8 mouse cellular contexts compared by ENCODE assay signal in the genomic region with DNA sequence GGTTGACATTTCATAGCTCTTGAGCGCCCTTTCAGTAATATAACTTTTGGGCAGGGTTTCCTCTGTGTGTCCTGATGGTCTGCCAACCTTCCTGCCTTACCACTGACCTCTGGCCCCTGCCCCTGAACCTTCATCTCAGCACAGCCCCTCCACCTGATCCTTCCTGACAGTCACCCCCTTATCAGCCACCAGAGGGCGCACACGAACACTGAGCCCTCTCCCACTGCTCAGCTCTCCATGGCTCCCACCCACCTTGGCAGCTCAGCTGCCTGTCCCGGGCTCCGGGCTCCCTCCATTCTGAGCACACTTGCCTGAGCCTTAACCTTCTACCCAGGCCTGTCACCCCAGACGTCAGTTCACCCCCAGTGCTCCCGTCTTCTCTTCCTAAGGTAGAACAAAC. TPM values are rescaled to one million over a fixed set of nuclear protein-coding genes. Genes with fewer than 3 reads are reported as not detected.
DNase-seq lines count a peak whose midpoint lies in the region; ATAC-seq and TF ChIP-seq lines count a peak whose summit lies in the region.

No protein-coding gene starts in this region.

- H3K36me3 ChIP-seq in heart, embryonic 10.5 days, result no peaks in the 10 kb centered on the region
- no peaks in the 10 kb centered on the region for H3K36me3 ChIP-seq in heart, embryonic 11.5 days (ENCODE audit: control insufficient read depth, insufficient read depth, low read length)
- H3K36me3 ChIP-seq in neural tube, embryonic 14.5 days (ENCODE audit: control insufficient read depth, insufficient read depth, low read length), result no peaks in the 10 kb centered on the region

- no peak overlapping the region for H3K4me2 ChIP-seq in heart, embryonic 11.5 days
- H3K4me2 ChIP-seq in neural tube, embryonic 14.5 days (ENCODE audit: low read depth, low read length), result no peak overlapping the region

- peak; percentile 86 for DNase-seq in heart, embryonic 10.5 days (ENCODE audit: low spot score)
- peak; percentile 73 for DNase-seq in CD4-positive helper T cell, adult 2 months (ENCODE audit: low read depth, low spot score)
- peak; percentile 70 for DNase-seq in gastrocnemius, postnatal 10 days
- peak; percentile 63 to 79 for DNase-seq in kidney, postnatal 36 days
- DNase-seq in yolk sac, embryonic 10.5 days (ENCODE audit: low spot score), result peak; percentile 77

- H3K27ac ChIP-seq in heart, embryonic 10.5 days, result no peak overlapping the region
- no peak overlapping the region for H3K27ac ChIP-seq in heart, embryonic 11.5 days (ENCODE audit: low read depth, low read length)
- H3K27ac ChIP-seq in bone marrow macrophage, adult 2 months (ENCODE audit: insufficient read depth, low read depth, low read length), result no peak overlapping the region
- no peak overlapping the region for H3K27ac ChIP-seq in neural tube, embryonic 14.5 days (ENCODE audit: low read depth, low read length)

- peaks cover 63% of the 10 kb centered on the region for H3K27me3 ChIP-seq in heart, embryonic 10.5 days (ENCODE audit: insufficient read depth, poor library complexity, severe bottlenecking)
- H3K27me3 ChIP-seq in heart, embryonic 11.5 days (ENCODE audit: control insufficient read depth, insufficient read depth, low read length), result peaks cover 46% of the 10 kb centered on the region
- H3K27me3 ChIP-seq in neural tube, embryonic 14.5 days (ENCODE audit: control insufficient read depth, insufficient read depth, low read length), result no peaks in the 10 kb centered on the region; the same call in 1 of the 2 replicates

- H3K4me3 ChIP-seq in heart, embryonic 10.5 days, result no peak overlapping the region; the same call in 1 of the 2 replicates
- H3K4me3 ChIP-seq in heart, embryonic 11.5 days (ENCODE audit: low read depth, low read length), result no peak overlapping the region
- H3K4me3 ChIP-seq in bone marrow macrophage, adult 2 months (ENCODE audit: insufficient read depth, low read length), result no peak overlapping the region
- H3K4me3 ChIP-seq in neural tube, embryonic 14.5 days (ENCODE audit: low read depth, low read length), result no peak overlapping the region

- 4% methylated on average over 7 of the region's 7 CpGs for WGBS in heart, embryonic 10.5 days
- WGBS in heart, embryonic 11.5 days (ENCODE audit: insufficient replicate concordance), result 3% methylated on average over 7 of the region's 7 CpGs
- 4% methylated on average over 7 of the region's 7 CpGs for WGBS in neural tube, embryonic 14.5 days

- TF ChIP-seq CTCF in bone marrow macrophage, adult 2 months (IDR thresholded peaks at IDR 0.05; ENCODE audit: low read depth, low read length), result peak; percentile 77

- H3K9me3 ChIP-seq in heart, embryonic 10.5 days, result no peaks in the 10 kb centered on the region
- no peaks in the 10 kb centered on the region for H3K9me3 ChIP-seq in heart, embryonic 11.5 days (replicated peaks; ENCODE audit: control insufficient read depth, low read length)
- no peaks in the 10 kb centered on the region for H3K9me3 ChIP-seq in neural tube, embryonic 14.5 days (ENCODE audit: control insufficient read depth, low read length)

- ATAC-seq in heart, embryonic 11.5 days (replicated peaks; ENCODE audit: insufficient number of reproducible peaks, low FRiP score, low TSS enrichment), result no peak
- ATAC-seq in neural tube, embryonic 14.5 days (ENCODE audit: low read depth), result peak; percentile 1; the same call in 1 of the 2 replicates

- peaks cover 44% of the 10 kb centered on the region for H3K4me1 ChIP-seq in heart, embryonic 10.5 days
- peaks cover 17% of the 10 kb centered on the region for H3K4me1 ChIP-seq in heart, embryonic 11.5 days (ENCODE audit: control insufficient read depth, insufficient read depth, low read length)
- peaks cover 14% of the 10 kb centered on the region for H3K4me1 ChIP-seq in bone marrow macrophage, adult 2 months (ENCODE audit: control insufficient read depth, insufficient read depth, low read length)
- peaks cover 13% of the 10 kb centered on the region for H3K4me1 ChIP-seq in neural tube, embryonic 14.5 days (ENCODE audit: control insufficient read depth, insufficient read depth, low read length)

- no peak for TF ChIP-seq POLR2A in bone marrow macrophage, adult 2 months (IDR thresholded peaks at IDR 0.05; ENCODE audit: borderline replicate concordance, low read depth, low read length)

- H3K9ac ChIP-seq in heart, embryonic 11.5 days (ENCODE audit: low read depth, low read length), result no peak overlapping the region
- no peak overlapping the region for H3K9ac ChIP-seq in neural tube, embryonic 14.5 days (replicated peaks; ENCODE audit: low read depth, low read length)

RNA-seq across cellular contexts. Expression of a gene that starts 2.1 kb away (rescaled TPM):
- polyA plus RNA-seq in heart, embryonic 10.5 days (2016; fragmentation: Nextera tagmentation; extraction: Ambion mirVana), result 1.8 and 4.4 TPM in 2 replicates
- polyA plus RNA-seq in heart, embryonic 11.5 days (2014; fragmentation: Nextera tagmentation; extraction: Ambion mirVana), result 0.90 and 1.4 TPM in 2 replicates
- polyA plus RNA-seq in bone marrow macrophage, adult 2 months (2012; ENCODE audit: insufficient read depth, insufficient read length, missing spikeins), result 9.2 and 9.8 TPM in 2 replicates
- total RNA-seq in gastrocnemius, postnatal 10 days (2021), result under 1 TPM; 0.14 to 0.36 TPM
- polyA plus RNA-seq in neural tube, embryonic 14.5 days (2014; fragmentation: Nextera tagmentation; extraction: Ambion mirVana), result 2.6 and 4.4 TPM in 2 replicates

RNA-seq across cellular contexts. Expression of a gene that starts 3.5 kb away (rescaled TPM):
- 42.6 and 55.9 TPM in 2 replicates for polyA plus RNA-seq in heart, embryonic 10.5 days (2016; fragmentation: Nextera tagmentation; extraction: Ambion mirVana)
- 30.2 and 32.1 TPM in 2 replicates for polyA plus RNA-seq in heart, embryonic 11.5 days (2014; fragmentation: Nextera tagmentation; extraction: Ambion mirVana)
- 90.9 and 106 TPM in 2 replicates for polyA plus RNA-seq in bone marrow macrophage, adult 2 months (2012; ENCODE audit: insufficient read depth, insufficient read length, missing spikeins)
- 10 to 100 TPM; 24.0 to 30.8 TPM for total RNA-seq in gastrocnemius, postnatal 10 days (2021)
- polyA plus RNA-seq in neural tube, embryonic 14.5 days (2014; fragmentation: Nextera tagmentation; extraction: Ambion mirVana), result 133 and 140 TPM in 2 replicates

RNA-seq across cellular contexts. Expression of a gene that starts 22.5 kb away (rescaled TPM):
- 56.5 and 57.0 TPM in 2 replicates for polyA plus RNA-seq in heart, embryonic 10.5 days (2016; fragmentation: Nextera tagmentation; extraction: Ambion mirVana)
- 41.2 and 44.1 TPM in 2 replicates for polyA plus RNA-seq in heart, embryonic 11.5 days (2014; fragmentation: Nextera tagmentation; extraction: Ambion mirVana)
- polyA plus RNA-seq in bone marrow macrophage, adult 2 months (2012; ENCODE audit: insufficient read depth, insufficient read length, missing spikeins), result 34.3 and 36.1 TPM in 2 replicates
- 10 to 100 TPM; 61.6 to 63.5 TPM for total RNA-seq in gastrocnemius, postnatal 10 days (2021)
- 26.1 and 27.8 TPM in 2 replicates for polyA plus RNA-seq in neural tube, embryonic 14.5 days (2014; fragmentation: Nextera tagmentation; extraction: Ambion mirVana)

RNA-seq across cellular contexts. Expression of a gene that starts 22.5 kb away (rescaled TPM):
- polyA plus RNA-seq in heart, embryonic 10.5 days (2016; fragmentation: Nextera tagmentation; extraction: Ambion mirVana), result 284 and 285 TPM in 2 replicates
- 247 and 257 TPM in 2 replicates for polyA plus RNA-seq in heart, embryonic 11.5 days (2014; fragmentation: Nextera tagmentation; extraction: Ambion mirVana)
- polyA plus RNA-seq in bone marrow macrophage, adult 2 months (2012; ENCODE audit: insufficient read depth, insufficient read length, missing spikeins), result 46.5 and 51.1 TPM in 2 replicates
- total RNA-seq in gastrocnemius, postnatal 10 days (2021), result 100 to 1,000 TPM in 1 of 2 experiments, 10 to 100 TPM in 1; 93.7 to 108 TPM
- polyA plus RNA-seq in neural tube, embryonic 14.5 days (2014; fragmentation: Nextera tagmentation; extraction: Ambion mirVana), result 130 and 136 TPM in 2 replicates

RNA-seq across cellular contexts. Expression of a gene that starts 31.6 kb away (rescaled TPM):
- 37.2 and 51.6 TPM in 2 replicates for polyA plus RNA-seq in heart, embryonic 10.5 days (2016; fragmentation: Nextera tagmentation; extraction: Ambion mirVana)
- polyA plus RNA-seq in heart, embryonic 11.5 days (2014; fragmentation: Nextera tagmentation; extraction: Ambion mirVana), result 20.2 and 25.0 TPM in 2 replicates
- 18.1 and 18.2 TPM in 2 replicates for polyA plus RNA-seq in bone marrow macrophage, adult 2 months (2012; ENCODE audit: insufficient read depth, insufficient read length, missing spikeins)
- total RNA-seq in gastrocnemius, postnatal 10 days (2021), result 10 to 100 TPM; 11.0 to 14.5 TPM
- 14.3 and 18.7 TPM in 2 replicates for polyA plus RNA-seq in neural tube, embryonic 14.5 days (2014; fragmentation: Nextera tagmentation; extraction: Ambion mirVana)
